Mouse (Mus musculus): Measurements from ENCODE around the gene Snx20.

Gene Snx20

DNA sequence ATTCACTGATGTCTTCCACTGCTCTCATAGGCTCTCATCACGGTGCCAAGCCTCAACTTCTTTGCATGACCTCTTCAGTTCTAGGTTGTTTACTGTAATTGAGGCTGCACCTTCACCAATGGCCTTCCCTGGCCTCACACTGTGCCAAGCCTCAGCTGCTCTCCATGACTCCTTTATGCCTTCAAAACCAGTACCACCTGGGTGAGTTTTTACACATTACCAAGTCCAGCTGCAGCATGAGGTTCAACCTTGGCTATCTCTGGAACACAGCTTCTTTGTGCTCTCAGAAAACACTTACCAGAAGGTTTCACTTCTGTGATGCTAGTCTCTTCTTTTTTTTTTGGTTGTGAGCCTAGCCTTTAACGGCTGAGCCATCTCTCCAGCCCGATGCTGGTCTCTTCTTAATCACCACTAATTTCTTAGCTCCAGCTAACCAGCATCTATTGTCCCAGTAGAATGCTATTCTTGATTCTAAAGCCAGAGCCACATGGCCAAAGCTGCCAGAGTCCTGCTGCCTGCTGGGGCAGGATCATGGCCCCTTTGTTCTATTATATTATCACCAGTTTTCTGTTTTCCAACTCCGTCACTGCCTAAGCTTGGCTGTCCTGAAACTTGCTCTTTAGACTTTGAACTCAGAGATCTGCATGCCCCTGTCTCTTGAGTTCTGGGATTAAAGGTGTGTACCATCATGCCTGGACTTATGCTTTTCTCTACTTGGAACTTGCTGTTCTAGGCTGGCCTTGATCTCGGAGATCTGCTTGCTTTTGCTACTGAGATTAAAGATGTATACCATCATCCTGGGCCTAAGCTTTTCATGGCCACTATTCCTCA is 7.0 kb upstream of the Snx20 start:
- no peak for DNase-seq (ENCODE audit: low spot score)

GRCm38 (mm10) chr8:88638908-88639307 is 3.0 kb upstream of the Snx20 start:
- no peak for DNase-seq (ENCODE audit: low spot score)

- peak; percentile 44 for DNase-seq (ENCODE audit: low spot score)
These were observed 1.4 kb upstream of the Snx20 start for GRCm38 (mm10) chr8:88637092-88638000.

DNA sequence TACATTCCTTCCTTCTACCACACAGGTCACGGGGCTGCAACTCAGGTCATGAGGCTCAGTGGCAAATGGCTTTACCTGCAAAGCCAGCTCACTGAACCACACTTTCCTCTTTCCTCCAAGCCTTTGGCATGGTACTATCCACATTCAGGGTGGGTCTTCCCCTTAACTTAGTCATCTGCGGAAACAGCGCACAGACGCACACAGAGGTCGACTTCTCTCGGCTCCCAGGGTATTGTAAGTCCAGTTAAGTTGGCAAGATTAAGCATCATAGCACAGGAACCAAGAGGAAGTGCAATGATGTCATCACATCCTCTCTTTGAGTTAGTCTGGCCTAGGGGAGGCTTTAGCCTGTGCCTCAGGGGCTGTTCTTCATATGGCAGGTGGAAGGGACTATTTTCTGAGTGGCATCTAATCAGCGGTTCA is 2.6 kb downstream of the Snx20 start:
- DNase-seq (ENCODE audit: low spot score) = peak; percentile 70

DNA sequence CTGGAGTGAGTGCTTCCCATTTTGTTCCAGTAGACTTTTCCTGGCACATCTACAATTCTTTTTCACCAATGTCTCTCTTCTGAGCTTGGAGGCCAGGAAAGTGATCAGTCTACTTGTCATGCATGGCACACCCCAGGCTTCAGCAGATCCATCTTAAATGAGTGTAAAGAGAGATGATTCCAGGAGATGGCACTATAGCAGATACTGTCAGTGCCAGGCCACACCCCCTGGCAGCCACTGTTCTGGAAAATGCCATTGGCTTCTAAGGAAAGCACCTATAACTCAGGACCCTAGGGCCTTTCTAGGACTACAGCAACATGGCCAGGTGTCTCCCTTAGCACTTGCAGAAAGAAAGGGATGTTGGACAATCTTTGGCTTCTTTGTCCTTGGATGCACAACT is 4.8 kb downstream of the Snx20 start:
- peak; percentile 42 for DNase-seq (ENCODE audit: low spot score)

GRCm38 (mm10) chr8:88630225-88630624 is 5.7 kb downstream of the Snx20 start:
- DNase-seq (ENCODE audit: low spot score) = peak; percentile 34

DNA sequence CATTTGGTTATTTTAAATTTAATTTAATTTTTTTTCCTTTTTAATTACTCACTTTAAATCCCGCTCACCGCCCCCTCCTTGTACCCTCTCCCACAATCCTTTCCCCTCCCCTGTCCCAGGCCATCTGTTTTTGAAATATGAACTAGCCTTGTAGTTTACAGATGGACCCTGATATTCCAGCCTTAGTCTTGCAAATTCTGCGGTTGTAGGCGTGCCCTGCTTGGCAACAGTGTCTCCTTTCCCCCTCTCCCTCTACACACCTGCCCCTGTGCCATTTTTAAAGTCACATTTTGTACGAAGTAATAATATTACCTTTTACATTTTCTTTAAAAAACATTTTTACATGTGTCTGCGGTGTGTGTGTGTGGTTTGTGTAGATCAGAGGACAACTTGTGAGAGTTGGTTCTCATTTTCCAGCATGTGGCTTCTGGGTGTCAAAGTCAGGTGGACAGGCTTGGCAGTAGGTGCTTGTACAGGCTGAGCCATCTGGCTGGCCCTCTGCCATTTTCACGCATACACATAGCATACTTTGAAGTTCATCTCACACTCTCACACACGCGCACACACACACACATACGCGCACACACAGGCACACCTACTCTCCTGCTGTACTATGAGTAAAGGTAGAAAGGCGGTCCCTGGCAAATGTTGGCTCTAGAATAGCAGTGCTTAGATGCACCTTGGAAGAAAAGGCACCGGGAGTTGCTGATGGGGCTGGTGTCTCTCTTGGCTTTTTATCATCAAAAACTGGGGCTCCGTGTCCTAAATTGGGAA is 7.7 kb downstream of the Snx20 start:
- no peak for DNase-seq (ENCODE audit: low spot score)

GRCm38 (mm10) chr8:88627265-88627991 is 8.5 kb downstream of the Snx20 start:
- peak; percentile 60 for DNase-seq (ENCODE audit: low spot score)

DNA sequence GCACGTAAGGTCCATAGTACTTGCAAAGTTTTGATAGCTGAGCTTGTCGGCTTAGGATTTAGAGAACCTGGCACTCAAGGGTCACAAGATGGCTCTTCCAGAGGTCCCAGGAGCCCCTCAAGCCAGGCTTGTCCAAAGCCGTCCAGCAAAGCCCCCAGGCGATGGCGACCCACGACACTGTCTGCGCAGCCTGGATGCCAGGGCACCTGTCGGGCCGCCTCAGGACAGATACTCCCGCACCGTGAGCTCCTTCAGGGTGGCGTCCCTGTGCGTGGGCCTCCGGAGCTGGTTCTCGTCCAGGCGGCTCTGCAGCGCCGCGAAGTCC is 9.0 kb downstream of the Snx20 start:
- no peak for DNase-seq (ENCODE audit: low spot score)

GRCm38 (mm10) chr8:88626433-88626832 is 9.5 kb downstream of the Snx20 start:
- no peak for DNase-seq (ENCODE audit: low spot score)

GRCm38 (mm10) chr8:88624276-88624675 is 11.7 kb downstream of the Snx20 start:
- no peak for DNase-seq (ENCODE audit: low spot score)

DNA sequence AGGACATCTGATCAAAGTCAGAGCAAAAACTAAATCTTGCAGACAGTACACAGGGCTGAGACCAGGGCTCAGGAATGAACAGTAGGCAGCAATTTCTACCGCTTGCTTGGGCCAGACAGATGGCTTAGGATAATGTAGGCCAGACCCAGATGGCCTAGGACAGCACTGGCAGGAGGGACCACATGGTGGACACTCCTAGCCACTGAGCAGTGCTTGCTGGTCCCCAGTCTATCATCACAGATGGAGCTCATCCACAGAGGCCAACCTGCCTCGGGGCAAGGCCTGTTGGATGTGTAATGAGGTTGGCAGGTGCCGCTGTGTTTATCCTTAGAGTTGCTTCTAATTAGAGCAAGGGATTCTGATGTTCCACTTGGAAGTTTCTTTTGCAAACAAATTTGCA is 12.6 kb downstream of the Snx20 start:
- no peak for DNase-seq (ENCODE audit: low spot score)

DNA sequence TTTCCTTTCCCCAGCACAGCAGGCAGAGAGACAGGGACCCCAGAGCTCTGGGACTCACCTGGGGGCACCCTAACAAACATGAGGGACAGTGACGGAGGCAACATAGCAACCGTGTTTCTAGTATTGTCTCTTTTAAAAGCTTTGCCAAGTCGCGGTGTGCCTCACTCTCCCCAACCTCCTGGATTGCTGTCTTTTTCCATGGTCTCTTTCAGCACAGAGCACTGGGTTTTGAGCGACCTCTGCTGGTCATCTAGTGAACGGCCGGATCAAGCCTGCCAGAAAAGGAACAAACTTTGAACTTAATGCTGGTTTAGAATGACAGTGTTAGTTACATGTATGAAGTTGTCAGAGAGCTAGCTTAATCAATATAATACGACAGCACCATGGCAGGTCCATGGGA is 14.5 kb downstream of the Snx20 start:
- DNase-seq (ENCODE audit: low spot score) = peak; percentile 76

GRCm38 (mm10) chr8:88620931-88621330 is 15.0 kb downstream of the Snx20 start:
- DNase-seq (ENCODE audit: low spot score) = no peak

DNA sequence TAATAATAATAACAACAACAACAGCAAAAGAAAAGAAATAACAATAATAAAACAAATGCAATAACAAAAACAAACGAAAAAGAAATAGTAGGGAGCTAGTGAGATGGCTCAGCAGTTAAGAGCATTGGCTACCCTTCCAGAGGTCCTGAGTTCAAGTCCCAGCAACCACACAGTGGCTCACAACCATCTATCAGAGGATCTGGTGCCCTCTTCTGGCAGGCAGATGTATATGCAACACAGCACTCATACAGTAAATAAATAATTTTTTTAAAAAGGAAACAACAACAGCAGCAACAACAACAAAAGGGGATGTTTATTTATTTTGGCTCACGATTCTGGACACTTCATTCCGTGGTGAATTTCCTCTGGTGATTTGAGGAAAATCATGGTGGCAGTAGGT is 16.4 kb downstream of the Snx20 start:
- no peak for DNase-seq (ENCODE audit: low spot score)

- no peak for DNase-seq (ENCODE audit: low spot score)
These were observed 17.3 kb downstream of the Snx20 start for GRCm38 (mm10) chr8:88618612-88619011.

- no peak for DNase-seq (ENCODE audit: low spot score)
These were observed 20.9 kb downstream of the Snx20 start for GRCm38 (mm10) chr8:88614981-88615380.

- DNase-seq (ENCODE audit: low spot score) = no peak
These were observed 25.7 kb downstream of the Snx20 start for GRCm38 (mm10) chr8:88610271-88610670.

DNA sequence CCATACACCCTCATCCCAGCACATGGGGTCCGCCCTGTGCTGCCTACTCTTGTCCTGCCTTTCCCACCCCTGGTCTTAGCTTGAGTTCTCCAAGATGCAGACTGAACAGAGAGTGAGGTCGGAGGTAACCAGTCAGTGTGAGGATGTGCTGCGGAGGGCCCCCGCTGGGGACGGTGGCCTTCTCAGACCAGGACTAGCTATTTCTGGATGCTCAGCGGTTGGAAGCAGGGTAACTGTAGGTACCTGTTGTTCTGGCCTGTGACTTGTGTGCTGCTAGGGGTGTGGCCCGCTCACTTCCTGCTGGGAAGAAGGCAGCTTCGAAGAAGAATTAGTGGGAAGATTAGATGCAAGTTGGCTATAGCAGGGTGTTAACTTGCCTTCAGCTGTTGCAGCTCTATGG is 26.9 kb downstream of the Snx20 start:
- no peak for DNase-seq (ENCODE audit: low spot score)

GRCm38 (mm10) chr8:88605361-88606040 is 30.4 kb downstream of the Snx20 start:
- DNase-seq (ENCODE audit: low spot score) = peak; percentile 49
